Mouse (Mus musculus): ENCODE measurements at regions not wholly inside any gene's neighbourhood (a gene's known extent, or its start where the extent isn't known, plus 50 kb on each side); places are given as distances from the start of the nearest gene placed in this dataset.
"Not testable (repeated sequence)": the region's sequence is repeated elsewhere in the genome, so short reads cannot be mapped to it uniquely, and the experiment has no call there.

DNA sequence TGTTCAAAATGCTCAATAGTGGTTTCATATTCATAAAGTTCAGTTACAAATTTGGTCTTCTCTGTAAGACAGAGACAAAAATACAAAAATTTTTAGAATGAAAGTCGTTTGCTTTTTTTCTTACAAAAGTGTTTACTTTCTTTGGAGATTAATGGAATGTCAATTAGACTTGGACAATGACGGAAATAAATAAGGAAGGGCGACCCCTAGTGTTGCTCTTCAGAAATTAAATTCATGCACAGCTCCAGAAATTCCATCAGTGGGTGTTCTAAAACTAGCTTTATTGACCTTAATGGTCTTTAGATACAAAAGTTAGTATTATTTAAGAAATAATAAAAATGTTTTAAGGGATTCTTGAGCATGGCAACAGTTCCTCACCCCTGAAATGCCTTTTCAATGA lies 141.8 kb upstream of the Lama2 start:
- peak; percentile 59 to 76 for DNase-seq

DNA sequence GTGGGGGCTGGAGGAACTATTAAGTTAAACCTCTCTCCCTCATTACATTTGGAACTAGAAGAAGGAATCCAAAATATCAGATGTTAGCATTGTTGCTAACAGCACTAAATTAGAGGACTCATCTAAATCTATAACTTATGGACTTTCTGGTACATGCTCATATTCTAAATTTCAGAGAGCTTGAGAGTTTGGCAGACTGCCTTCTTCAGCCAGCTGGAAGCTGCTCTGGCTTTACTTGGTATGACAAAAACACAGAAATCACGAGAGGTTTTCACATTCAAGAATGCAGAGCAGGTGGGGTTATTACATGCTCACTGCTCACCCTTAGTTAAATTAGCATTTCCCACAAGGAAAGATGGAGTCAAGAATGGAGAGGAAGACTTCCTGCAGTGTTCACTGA lies 182.8 kb upstream of the Lama2 start:
- DNase-seq = peak; percentile 26 to 34

DNA sequence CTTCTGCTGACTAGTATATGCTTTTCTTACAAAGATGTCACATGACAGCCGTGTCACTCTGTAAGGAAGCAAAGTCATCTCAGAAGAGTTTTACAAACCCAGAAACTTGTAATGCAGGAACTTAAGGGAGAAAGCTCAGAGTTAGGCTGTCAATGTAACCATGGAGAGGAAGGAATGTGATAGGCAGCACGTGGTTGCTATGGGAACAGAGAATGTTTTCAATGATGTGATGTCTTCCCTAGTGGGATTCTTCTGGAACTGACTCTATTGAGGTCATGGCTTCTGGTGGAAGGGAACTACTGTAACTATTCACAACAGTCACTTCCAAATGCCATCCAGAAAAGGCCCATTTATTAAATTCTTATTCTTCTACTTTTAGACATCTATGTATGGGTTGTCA lies 190.0 kb upstream of the Lama2 start:
- no peak for DNase-seq

DNA sequence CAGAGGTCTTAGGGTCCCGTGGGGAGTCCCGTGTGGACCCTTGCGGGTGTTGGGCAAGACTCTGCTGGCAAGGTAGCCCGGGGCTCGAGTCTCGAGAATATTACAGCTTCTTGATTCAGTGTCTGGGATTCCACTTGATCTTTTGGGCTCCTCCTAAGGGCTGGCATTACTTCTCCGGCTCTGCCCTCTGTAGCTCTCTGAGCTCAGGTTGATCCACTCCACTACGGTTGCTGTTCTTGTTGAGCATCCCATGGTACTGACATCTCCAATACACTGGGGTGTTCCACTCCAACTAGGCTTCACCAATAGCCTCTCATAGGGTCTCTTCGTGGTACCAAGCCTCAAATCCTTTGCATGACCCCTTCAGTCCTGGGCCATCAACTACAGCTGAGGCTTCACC lies 206.1 kb upstream of the Lama2 start:
- not testable (repeated sequence) for DNase-seq

DNA sequence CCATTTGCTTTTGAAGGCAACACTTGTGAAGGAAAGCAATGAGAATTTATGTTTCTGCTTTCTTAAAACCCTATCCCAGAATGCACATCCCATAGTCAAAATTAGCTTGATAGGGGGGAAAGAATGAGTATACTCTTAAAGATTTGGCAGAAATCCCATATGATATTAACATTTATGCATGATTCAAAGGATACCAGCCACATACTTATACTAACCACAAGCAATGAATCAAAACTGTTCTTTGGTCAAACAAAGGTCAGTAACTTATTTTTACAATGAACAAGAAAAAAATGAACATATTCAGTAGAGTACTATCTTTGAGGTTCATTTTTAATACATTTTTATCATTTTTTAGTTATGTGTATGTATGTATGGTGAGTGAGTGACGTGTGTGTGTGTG lies 208.8 kb upstream of the Lama2 start:
- no peak for DNase-seq

DNA sequence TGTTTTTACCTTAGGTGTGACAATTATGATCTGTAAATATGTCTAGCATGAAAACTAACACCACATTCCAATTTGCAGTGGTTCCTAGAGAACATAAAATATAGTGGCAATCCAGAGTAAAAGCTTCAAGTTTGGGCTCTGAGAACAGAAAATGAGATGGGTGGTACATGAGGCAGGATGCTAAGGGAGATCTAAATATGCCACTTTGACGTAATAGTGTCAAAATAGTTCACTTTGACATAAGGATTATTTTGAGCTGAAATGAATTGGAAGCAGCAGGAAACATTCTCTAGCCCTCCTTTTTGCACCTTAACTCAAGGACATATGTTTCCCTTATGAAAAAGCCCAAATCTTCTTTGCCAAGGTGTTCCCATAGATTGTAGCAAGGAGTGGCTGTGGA lies 219.1 kb upstream of the Lama2 start:
- no peak for DNase-seq

DNA sequence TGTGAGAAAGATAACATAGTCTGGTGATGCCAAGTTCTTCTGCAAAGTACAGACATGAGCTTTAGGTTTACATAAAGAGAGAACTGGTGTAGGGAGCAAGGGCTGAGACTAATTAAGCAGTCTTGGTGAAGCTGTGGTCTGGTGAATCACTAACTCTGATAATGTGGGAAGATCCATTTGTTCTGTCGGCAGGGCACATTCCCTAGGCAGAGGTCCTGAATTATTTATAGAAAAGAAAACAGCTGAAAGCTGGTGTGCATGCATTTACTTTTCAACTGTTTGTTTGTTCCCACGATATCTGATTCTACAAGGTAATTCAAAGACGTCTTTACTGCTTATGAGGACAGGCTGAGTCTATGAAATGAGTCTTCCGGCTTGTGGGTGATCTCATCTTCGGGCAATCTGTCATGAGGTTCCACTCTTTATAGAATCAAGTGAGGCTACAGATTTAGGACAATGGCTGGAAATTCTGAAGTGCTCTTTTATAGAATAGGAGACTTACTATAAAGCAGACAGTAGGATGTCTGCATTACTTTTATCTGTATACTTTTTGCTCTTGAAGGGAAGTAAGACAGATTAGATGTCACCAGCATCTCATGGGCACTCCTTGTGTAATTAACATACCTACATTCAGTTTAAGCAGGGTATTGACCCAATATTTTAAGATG lies 221.6 kb upstream of the Lama2 start:
- DNase-seq = no peak

DNA sequence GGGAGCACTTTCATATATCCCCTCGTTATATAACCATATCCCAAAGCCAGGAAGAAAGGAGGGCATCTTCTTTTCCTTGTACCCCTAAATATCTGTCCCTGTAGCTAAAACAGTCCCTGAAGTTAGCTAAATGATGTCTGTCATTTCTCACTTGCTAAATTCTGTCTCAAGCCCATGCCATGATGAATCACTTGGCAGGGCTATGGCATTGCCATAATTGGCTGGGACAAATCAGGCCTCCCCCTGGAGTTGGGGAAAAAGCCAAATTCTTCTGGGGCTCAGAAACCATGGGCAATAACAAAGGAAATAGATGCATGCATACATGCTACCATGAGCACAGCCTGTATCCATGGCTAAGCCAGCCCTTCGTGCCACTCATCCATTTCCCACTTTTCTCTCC lies 223.5 kb upstream of the Lama2 start:
- peak; percentile 66 to 73 for DNase-seq

DNA sequence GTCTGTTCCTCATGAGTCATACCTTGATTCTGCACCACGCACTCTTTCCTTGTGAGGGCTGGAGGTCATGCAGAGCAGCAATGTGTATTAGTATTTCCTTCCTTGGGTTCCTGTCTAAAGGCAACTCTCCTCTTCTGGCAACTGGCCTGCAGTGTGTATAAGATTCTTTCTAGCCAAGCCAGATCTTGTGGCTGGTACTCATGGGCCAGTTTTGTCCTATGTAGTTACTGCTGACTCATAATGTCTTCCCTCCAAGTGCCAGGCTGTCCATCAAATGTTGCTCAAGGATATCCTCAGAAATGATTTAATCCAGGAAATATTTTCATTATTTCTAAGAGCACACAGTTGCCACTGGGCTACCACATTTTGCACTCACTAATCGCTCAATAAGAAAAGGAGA lies 211.0 kb upstream of the Ptprk start:
- DNase-seq = peak in 1 of 2 experiments; percentile 4

DNA sequence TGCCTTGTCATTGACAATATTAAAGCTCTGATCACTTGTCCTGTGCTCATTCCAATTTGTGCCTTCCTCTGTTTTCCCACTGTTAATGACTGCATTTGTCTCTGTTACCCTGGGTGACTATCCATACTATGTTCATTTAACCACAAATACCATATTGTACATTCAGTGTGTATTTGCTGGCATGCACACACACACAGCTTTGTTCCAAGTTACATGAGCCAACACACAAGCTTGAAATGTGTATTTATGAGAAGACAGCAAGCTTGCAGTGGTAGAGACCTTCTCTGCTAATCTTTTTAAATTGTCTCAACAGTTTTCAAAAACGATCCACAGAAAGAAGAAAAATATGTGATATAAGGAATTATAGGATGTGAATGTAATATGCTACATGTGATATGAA lies 193.8 kb upstream of the Ptprk start:
- DNase-seq = no peak

DNA sequence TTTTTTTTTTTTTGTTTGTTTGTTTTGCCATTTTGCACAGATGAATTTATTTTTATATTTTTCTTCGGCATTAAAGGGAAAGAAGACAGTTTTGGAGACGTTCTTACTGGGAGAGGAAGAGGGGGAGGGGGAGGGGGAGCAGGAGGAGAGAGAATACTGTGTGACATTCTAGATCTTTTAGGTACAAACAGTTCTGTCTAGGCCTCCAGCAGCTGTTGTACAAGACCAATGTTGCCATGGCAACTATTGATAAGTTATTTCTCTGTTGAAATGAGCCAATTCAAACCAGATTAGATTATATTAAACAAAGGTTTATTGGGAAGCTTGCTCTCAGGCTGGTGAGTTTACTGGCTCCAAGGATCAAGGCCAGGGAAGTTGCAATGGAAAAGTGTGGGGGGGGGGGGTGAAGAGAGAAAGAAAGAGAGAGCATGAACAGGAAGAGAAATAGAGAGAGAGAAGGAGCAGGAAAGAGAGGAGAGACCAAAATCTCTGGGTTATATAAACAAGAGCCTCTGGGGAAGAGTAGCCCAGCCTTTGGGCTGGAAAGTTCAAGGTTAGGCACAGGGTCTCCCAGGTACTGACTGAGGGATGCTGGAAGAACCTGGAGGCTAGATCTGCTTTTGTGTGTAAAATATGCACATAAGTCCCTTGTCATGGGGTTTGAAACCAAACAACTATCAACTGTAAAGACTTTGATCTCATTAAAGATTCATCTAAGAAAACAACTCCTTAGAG lies 182.7 kb upstream of the Ptprk start:
- no peak for DNase-seq

DNA sequence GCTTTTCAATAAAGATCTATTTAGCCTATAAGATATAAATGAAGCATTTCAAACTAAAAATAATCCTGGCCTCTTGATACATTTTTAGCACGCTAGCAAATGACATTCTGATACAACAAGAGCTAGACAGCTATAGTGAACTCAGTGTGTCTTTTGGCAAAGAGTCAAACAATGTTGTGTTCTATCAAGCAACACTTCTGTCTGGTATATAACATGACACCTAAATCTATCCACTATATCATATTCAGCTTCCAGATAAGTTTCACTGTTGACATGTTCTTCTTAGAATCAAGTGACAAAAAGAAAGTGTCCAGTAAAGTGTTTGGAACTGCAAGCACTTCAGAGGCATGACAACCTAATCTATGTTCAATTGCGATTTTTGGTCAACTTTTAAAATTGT lies 158.2 kb upstream of the Ptprk start:
- DNase-seq = no peak

DNA sequence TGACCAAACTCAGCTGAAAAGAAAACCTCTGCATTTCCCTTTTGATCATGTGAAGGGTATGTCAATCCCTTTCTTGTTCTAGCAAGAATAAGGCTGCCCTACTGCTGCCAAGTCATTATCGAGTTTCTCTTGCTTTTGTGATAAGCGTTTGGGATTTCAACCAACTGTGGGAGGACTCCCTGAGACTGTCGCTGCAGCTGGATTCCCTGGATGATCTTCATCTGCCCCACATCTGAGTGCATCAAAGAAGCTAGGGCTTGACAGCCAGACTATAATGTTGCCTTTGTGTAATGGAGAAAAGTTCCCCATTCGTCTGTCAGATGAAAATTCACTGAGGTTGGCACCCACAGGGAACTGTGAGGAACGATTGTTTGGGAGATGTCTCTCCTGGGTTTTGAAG lies 147.4 kb upstream of the Ptprk start:
- no peak for DNase-seq

DNA sequence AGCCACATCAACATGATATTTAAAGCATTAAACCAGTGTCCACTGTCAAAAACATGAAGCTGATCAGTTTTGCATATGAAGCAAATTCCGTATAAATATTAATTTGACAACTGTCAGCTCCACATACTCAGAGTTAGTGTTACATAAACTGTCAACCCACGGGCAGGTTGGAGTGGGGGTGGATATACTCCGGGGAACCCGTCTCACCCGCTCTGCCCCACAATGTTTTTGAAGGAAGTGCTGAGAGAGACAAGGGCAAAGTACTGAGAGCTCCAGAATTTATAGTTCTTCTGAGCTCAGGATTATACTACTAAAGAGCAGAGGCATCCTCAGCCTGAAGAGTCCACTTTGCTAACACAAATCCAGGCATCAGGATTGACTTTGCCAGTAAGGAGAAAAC lies 132.5 kb upstream of the Ptprk start:
- DNase-seq = no peak

DNA sequence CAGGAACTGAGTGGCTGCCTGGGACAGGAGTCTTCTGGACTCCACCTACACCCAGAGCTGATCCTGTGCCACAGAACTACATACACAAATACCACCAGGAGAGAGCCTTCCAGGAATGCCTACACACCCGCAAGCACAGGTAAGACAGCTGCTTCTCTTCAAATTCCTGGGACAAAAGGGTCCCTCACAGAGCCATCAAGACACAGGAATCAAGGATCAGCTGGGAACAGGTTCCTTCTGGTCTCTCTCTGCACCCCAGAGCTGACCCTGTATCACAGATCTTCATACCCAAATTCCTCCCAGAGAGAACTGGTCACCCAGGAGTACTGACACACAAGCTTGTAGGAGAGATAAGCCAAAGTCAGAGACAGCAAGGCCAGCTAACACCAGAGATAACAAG lies 125.5 kb upstream of the Ptprk start:
- no peak for DNase-seq

DNA sequence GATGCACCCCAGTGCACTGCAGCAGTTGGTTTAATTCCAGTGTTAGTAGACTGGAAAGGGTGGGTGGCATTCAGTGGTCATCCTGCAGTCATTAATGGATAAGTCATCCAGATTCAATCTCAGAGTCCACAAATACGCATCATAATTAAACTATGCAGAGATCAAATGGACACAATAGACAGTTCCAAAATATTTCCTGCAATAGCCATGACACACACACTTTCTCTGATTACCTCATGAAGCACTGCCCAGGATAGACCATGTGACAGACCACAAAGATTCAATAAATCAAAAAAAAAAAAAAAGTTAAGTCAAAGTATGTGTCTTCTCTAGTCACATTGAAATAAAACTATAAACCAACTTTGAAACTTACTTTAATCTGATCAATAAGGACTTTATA lies 106.4 kb upstream of the Ptprk start:
- no peak for DNase-seq

DNA sequence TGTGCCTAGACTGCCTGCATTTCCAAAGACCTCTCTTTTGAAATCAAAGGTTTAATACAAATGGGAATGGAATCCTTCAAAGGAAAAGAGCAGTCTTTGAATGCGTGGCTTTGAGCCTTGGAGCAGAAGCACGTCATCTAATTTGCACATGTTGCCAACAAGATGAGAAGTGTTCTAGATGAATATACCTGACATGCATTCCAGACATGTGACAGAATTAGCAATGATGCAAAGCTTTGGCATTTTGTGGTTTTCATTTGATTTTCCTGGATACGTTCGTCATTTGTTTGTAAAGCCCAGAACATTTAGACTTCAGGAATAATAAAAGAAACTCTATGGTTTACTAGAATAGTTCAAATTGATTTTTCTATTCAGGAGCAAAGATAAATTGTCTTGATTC lies 90.6 kb upstream of the Ptprk start:
- DNase-seq = no peak

DNA sequence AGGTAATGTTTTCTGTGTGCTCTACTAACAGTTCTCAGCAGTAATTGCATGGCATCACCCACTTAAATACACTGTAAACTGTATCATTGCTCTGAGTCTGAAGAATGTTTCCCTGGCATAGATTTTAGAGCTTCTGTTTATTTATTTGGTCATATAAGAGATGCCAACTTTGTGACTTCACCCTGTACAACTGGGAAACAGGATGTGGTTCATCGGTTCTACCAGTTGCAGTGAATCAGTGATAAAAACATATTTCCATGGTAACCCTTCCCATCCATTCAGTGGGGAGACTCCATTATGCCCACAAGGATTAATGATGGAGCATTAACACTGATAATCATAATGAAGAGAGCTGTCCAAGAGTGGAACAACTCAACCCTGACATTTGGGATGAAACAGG lies 89.6 kb upstream of the Ptprk start:
- no peak for DNase-seq

DNA sequence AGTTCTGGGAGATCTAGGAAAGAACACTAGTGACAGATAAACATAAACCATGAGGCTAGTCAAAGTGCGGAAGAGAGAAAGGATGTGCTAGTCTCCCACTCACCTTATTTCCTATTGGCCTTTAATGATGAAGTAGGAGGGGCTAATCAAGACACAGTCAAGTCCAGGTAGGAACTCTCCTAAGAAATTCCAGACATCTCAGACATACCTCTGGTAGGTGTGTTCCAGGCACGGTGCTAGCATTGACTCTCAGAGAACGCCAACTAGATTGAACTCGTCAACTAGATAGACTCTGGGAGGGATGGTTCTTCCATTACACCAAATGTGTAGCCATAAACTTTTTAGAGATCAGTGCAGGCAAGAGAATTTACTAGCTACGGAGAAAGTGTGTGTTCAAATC lies 87.6 kb upstream of the Ptprk start:
- DNase-seq = no peak

DNA sequence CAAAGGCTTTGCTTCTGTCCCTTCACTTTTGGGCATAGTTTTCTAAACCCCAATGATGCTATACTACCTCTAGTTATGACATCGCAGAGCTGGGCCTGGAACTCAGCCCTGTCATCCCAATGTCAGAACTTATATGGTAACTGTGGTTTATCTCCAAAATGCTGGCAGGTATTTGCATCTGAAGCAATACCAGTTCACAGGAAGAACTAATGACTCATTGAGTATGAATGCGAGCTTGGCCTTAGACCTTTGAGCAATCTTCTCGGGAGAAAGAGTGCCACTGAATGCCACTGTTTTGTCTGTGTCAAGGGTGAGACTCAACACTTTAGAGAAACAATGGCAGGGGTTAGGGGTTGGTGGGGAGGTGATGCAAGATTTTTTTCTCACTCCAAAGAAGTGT lies 86.6 kb upstream of the Ptprk start:
- DNase-seq = no peak

DNA sequence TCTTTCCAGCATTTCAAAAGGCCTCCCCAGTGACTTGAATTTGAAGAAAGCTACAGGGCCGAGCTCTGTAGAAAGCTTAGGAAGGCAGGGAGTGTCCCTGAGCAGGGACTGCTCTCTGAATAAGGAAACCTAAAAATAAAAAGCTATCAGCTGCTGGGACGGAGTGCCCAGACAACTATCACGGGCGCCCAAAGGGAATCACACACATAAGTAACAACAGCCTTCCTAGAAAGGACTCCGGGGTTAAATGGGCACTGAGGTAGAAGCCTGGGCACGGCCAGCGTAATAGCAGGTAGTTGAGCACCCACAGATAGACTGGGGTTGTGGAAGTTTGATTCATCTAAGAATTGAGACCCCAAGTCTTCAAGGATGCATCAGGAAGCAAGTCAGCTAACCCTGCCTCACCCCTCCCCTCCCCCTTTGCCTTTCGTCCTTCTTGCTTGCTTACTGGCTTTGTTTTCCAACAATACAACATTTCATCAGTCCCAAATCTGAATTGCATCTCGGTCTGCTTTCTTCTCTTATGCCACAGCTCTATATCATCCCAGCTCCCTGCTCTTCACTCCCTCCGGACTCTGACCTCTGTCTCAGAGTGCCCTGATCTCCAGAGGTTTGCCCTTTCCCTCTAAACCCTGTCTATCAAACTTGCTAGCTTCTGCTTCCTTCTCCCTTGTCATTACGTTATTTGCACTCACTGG lies 84.1 kb upstream of the Ptprk start:
- no peak for DNase-seq

DNA sequence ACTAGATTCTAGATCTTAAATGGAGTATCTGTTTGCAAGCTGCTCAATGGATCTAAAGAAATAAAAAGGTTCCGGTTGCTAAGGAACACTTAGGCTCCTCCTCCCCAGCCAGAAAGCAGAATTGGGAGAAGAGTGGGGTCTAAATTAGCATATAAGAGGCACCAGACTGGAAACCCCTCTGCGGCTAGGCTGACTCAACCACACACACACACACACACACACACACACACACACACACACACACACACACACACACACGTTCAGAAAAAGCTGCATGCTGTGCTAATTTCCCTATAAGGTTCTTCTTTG lies 83.6 kb upstream of the Ptprk start:
- no peak for DNase-seq

DNA sequence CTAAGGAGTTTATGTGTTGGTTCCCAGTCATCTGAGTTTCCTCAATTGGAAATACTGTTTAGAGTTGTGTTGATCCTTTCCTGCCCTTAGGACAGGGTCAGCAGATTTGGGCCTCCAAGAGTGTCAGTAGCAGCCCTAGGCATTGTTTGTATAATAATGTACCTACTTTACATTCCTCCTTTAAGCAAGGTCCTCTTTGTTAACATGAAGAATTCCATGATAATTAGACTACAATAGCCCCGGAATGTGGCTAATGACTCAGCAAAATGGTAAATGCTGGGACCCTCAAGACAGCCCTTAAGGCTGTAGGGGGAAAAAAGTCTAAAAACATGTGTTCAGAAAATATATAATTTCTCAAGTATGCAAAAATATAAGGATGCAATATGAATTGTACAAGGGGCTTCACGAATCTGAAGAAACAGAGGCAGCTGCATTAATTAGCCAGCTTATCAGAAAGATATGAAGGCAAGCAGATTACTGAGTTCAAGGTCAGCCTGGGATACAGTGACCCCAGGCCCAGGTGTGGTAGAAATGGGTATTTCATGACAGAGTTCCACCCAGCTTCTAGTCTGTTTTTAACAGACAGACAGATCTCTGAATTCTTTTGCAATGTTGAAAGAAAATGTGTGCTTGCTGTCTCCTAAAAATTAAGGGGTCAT lies 80.1 kb upstream of the Ptprk start:
- DNase-seq = no peak

DNA sequence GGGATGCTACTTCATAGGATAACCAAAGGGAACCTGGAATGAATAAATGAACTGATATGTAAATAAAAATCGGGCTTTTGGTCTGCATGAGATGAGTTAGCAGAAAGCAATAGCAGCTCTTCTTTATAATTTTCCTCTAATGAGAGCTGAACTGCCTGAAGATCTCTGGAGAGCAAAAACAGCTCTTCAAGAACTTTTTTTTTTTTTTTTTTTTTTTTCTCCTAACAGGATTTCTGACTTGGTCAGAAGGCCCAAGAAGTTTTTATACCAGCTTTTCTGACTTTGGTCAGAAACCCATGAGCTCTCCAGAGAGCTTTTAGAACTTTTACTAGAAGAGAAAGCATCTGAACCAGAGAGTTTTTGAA lies 79.6 kb upstream of the Ptprk start:
- no peak for DNase-seq
